Mouse (Mus musculus) adrenal gland, adult (tissue): ENCODE data around the gene Shc4.

Experiments used
- DNase-seq, 2 experiments: peaks; one replicate each; pipeline ENCODE4 v3.0.0; 2022 to 2023; ENCODE audit warnings: low spot score in 1 of 2; ENCODE audit not compliant: inconsistent age in 2 of 2

Shc4 gene

DNA sequence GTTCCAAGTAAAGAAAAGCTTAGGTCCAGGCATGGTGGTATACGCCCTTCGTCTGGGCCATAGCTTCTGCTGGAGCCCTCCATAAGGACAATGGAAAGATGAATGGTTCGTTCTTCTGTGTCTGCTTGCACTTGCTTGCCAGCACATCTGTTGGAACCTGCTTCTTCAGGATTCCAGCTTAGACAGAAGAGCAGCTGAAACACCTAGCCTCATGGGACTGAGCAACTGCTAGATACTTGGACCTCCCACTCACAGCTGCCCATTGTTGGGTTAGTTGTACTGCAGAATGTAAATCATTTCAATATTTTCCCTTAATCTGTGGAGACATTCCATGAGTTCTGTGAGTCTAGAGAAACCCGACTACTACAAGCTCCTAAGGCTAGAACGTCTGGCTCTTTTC is 73.9 kb downstream of the Shc4 start:
- DNase-seq, result no peak

- no peak for DNase-seq
Measured at GRCm38 (mm10) chr2:125644912-125645311, 79.0 kb downstream of the Shc4 start.

GRCm38 (mm10) chr2:125637331-125637730 is 86.6 kb downstream of the Shc4 start:
- DNase-seq, result no peak

GRCm38 (mm10) chr2:125630010-125630409 is 93.9 kb downstream of the Shc4 start:
- DNase-seq, result no peak

DNA sequence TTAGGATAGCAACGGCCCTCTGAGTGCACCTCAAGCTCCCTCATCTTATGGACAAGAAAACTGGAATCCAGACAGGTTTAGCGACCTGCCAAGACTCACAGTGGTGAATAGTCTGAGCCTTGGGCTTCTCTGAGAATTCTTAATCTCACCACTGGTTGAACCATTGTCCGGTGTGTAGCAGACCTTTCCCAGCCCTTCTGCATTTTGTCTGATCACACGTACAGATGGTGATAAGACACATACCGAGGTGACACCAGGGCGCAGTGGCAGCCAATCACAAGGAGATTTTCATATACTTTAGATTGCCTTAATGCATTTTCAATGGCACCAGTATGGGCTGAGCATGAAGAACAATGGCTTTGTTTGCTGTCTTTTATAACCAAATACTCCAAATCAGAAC is 95.5 kb downstream of the Shc4 start:
- DNase-seq, result no peak

- DNase-seq, result no peak
Measured at GRCm38 (mm10) chr2:125626536-125626935, 97.4 kb downstream of the Shc4 start.

DNA sequence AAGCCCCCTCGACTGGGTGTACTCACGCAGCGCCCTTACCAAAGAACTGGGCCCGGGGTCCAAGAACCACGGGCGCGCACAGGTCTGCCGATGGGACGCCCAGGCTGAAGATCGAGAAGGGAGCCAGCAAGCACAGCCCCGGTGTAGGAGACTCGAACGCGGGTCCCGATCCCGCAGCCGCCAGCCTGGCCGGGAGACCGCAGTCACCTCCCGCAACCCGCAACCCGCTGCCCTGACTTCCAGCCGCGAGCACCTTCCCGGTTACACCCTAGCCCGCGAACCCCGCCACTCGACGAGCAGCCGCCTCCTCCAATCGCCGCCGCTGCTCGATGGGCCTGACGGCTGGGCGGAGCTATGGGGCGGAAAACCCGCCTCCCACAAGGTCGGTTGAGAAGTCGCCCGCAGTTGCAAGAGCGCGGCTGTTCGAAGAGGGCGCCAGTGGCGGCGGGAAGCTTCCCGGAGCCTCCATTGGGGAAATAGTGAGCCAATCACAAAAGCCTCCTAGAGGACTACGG is 99.1 kb downstream of the Shc4 start, which contains the start of gene Cep152:
Cep152 (minus strand) TSS at position 277 of the 515 bp plus-strand sequence.
- DNase-seq, result peak; percentile 98 to 99

DNA sequence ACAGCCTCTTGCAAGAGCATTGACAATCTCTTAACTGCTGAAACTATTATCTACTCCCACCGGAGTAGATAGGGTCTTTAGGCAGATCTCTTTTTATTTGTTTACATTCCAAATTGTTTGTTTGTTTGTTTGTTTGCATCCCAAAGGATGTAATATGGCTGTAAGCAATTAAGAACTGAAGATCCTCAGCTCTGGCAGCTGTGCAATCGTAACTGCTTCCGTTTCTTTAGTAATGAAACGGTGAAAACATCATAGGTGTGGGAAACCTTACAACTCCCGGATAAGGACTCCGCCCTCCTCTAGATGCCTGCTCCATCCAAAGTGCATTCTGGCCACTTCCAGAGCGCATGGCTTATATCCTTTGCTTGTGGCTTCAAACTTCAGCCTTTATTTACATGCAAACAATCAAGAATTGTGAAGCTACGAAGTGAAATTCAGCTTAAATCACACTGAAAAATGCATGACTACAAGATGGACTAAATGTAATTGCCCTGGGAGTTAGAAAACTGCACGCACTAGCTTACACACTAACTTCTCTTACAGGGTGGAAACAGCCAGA is 99.7 kb downstream of the Shc4 start:
- DNase-seq, result no peak

- DNase-seq, result no peak
Measured at GRCm38 (mm10) chr2:125623211-125623610, 100.7 kb downstream of the Shc4 start.

DNA sequence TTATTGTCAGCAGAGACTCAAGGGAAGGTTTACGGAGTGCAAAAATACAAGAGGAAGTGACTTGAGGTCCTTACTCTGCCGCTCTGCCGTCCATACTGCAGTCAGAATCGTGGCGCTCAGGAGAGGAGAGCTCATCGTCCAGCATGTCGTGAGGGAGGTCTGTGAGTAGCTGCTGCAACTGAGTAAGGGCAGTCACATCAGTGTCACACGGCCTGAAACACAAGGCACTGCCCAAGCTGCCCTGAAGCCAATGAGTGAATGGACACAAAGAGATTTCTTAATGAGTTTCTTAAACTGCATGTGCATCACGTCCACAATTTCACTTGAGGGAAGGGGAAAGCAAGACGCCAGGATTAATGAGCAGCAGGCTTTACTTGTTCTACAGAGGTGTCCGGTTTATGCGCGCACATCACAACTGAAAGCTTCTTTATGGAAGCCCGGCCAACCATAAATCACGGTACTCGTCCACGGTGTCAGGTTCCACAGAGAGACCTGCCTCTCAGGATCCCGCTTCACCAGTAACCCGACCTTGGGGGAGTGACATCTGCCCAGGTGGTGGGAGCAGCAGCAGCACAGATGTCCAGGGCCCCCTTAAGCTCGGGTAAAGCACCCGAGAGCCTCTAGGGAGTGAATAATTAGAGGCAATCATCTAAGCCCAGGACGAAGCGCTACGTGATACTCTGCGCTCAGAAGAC is 103.6 kb downstream of the Shc4 start:
- no peak for DNase-seq

- DNase-seq, result no peak
Measured at GRCm38 (mm10) chr2:125615858-125616424, 108.0 kb downstream of the Shc4 start.

GRCm38 (mm10) chr2:125615440-125615839 is 108.5 kb downstream of the Shc4 start:
- no peak for DNase-seq

DNA sequence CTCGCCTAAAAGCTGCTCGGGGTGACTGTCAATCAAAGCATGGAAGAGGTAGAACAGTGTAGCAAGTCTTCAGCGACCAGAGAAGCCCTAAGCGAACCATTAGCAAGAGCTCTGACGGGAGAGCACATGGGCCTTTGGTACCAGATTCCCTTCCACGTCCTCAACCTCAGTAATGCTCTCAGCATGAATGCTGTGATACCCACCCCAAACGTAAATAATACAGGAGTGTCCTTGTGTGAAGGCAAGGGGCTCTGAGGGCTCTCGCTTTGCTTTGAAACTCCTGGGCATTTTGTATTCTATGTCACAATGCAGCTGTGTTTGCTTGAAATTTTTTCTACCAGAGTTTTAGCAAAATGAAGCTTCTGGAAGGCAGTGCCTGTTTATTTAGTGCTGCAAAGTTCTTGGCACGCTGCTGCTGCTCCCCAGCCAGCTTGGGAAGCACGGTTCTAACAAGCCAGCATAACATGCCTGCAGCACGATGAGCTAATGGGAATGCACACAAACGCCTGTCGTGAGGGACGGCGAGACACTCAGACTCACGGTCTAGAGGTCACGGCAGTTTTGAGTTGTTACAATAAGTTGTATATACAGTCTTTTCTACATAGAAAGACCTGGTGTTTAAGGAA is 117.6 kb downstream of the Shc4 start:
- peak in 1 of 2 experiments; percentile 33 for DNase-seq

GRCm38 (mm10) chr2:125604646-125605045 is 119.3 kb downstream of the Shc4 start:
- peak in 1 of 2 experiments; percentile 56 for DNase-seq

DNA sequence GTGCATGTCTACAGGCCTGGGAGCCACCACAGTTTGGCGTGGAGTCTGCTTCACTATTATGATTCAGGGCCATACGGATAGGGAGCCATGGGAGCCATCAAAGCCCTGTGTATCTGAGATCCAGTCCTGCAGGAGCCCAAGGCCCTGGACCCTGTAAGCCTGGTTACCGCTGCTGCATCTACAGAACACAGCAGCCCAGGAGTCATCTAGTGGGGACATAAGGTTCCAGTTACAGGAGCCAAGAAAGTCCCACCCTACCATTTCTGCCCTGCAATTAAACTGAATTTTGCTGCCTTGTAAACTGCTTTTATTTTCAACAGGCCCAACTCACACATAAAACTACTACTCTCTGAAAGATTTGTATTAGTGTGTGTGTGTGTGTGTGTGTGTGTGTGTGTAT is 121.0 kb downstream of the Shc4 start:
- DNase-seq, result no peak

- no peak for DNase-seq
Measured at GRCm38 (mm10) chr2:125598958-125599357, 125.0 kb downstream of the Shc4 start.

- no peak for DNase-seq
Measured at GRCm38 (mm10) chr2:125598251-125598650, 125.7 kb downstream of the Shc4 start.

- DNase-seq, result no peak
Measured at GRCm38 (mm10) chr2:125594786-125595185, 129.2 kb downstream of the Shc4 start.

GRCm38 (mm10) chr2:125594072-125594471 is 129.9 kb downstream of the Shc4 start:
- DNase-seq, result no peak

- DNase-seq, result no peak
Measured at GRCm38 (mm10) chr2:125591895-125592294, 132.1 kb downstream of the Shc4 start.

- no peak for DNase-seq
Measured at GRCm38 (mm10) chr2:125589287-125589686, 134.7 kb downstream of the Shc4 start.

- no peak for DNase-seq
Measured at GRCm38 (mm10) chr2:125581081-125581480, 142.9 kb downstream of the Shc4 start.
